Mouse (Mus musculus) kidney, embryonic 15.5 days (tissue): Measurements from ENCODE around the gene Grwd1. TPM values are rescaled to one million over a fixed set of nuclear protein-coding genes. Genes with fewer than 3 reads are reported as not detected.

Source experiments
- ATAC-seq: fragments of 200-750 bp; cut with Nextera tagmentation; replicated peaks from 2 replicates; pipeline ENCODE4 v1.8.0; 2017; ENCODE audit warnings: moderate TSS enrichment; ENCODE audit not compliant: low FRiP score
- H3K27ac ChIP-seq: fragments of 300-500 bp; sonication (generic); 2 replicates; pipeline ENCODE4 v1.5.1; 2015; ENCODE audit warnings: mild to moderate bottlenecking, inconsistent platforms
- H3K27me3 ChIP-seq: fragments of 300-500 bp; sonication (generic); 2 replicates; pipeline ENCODE4 v1.6.1; 2015; ENCODE audit warnings: inconsistent platforms
- H3K36me3 ChIP-seq: fragments of 300-500 bp; sonication (generic); 2 replicates; pipeline ENCODE4 v1.6.1; 2015; ENCODE audit warnings: inconsistent platforms
- H3K4me1 ChIP-seq: fragments of 300-500 bp; sonication (generic); 2 replicates; pipeline ENCODE4 v1.6.1; 2015; ENCODE audit warnings: inconsistent platforms
- H3K4me2 ChIP-seq: fragments of 300-500 bp; sonication (generic); 2 replicates; pipeline ENCODE4 v1.6.1; 2015; ENCODE audit warnings: moderate library complexity, mild to moderate bottlenecking, inconsistent platforms
- H3K4me3 ChIP-seq: fragments of 300-500 bp; sonication (generic); replicated peaks from 2 replicates; pipeline ENCODE4 v1.5.1; 2015; ENCODE audit warnings: mild to moderate bottlenecking, inconsistent platforms
- H3K9ac ChIP-seq: fragments of 300-500 bp; sonication (generic); 2 replicates; pipeline ENCODE4 v1.6.1; 2015; ENCODE audit warnings: mild to moderate bottlenecking, inconsistent platforms
- H3K9me3 ChIP-seq: fragments of 300-500 bp; sonication (generic); replicated peaks from 2 replicates; pipeline ENCODE4 v1.6.1; 2016; ENCODE audit warnings: inconsistent platforms
- WGBS: fragments of 180-500 bp; shearing (Covaris S2); methylation state at CpG from one replicate; pipeline ENCODE4 v1.1.7; 2015; ENCODE audit warnings: mixed read lengths; 5-methylcytosine and 5-hydroxymethylcytosine counted together
- polyA plus RNA-seq: library from polyadenylated mRNA; unstranded; fragments of >200 nt; fragmentation: Nextera tagmentation; extraction: Ambion mirVana; gene quantifications from 2 replicates; pipeline ENCODE4 v1.2.1, GENCODE M21; 2015

The Grwd1 gene
- polyA plus RNA-seq, 1 experiment from 2014 or later = 82.5 TPM

DNA sequence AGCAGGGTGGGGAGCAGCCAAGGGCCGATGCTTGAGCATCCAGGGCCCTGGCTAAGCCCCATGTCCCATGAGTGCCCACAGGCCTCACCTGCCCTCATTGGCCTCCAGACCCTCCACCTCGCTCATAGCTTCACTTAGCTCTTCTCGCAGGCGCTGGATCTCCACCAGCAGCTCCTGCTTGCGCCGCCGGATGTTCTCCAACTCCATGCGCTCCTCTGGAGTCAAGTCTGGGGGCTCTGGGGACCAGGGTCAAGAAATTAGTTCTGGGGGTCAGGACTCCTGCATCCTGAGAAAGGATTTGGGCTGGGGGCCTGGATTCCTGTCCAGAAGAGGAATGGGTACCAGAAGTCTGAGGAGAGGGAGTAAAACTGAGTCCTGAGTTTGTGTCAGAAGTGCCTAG is 17.8 kb downstream of the Grwd1 start:
- H3K9ac ChIP-seq = peak overlapping the region; percentile 98
- peaks cover 52% of the 10 kb centered on the region for H3K36me3 ChIP-seq
- peak overlapping the region; percentile 100 for H3K27ac ChIP-seq
- 79% methylated on average over 8 of the region's 8 CpGs for WGBS
- peaks cover 26% of the 10 kb centered on the region for H3K4me1 ChIP-seq
- no peaks in the 10 kb centered on the region for H3K27me3 ChIP-seq
- no peak for ATAC-seq
- H3K9me3 ChIP-seq = no peaks in the 10 kb centered on the region
- peak overlapping the region; percentile 76 for H3K4me2 ChIP-seq
- H3K4me3 ChIP-seq = peak overlapping the region; percentile 86

DNA sequence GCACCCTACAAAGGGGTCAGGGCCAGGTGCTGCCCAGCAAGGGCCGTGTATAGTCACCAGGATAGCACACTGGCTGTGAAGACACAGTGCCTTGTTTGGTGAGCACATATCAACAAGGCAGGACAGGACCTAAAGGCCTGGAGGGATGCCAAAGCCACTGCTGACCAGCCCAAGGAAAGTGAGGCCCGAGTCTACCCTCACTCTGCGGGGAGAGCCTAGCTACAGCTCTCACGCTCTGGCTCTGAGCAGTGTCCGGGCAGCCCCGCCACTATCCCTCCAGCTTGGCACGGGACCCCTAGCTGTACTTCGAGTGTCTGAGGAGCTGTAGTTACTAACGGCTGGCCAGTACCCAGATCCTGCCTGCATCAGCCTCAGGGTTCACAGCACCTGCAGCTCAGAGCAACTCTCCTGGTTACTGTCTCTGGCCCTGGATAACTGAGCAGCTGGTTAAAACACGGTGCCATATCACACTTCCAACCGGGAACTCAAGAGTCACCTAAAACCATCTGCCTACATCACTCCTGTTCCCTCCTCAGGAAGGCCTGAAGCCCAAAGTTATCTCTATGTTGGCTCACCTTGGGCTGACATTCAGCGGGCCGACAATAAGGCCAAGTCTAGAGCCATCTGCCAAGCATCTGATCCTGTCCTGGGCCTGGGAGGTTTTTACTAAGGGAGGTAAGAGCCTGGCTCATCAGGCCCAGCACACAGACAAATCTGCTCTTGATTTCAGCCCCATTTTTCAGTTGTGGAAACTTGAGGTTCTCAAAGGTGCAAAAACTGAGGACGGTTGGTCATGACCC is 21.3 kb downstream of the Grwd1 start:
- no peak overlapping the region for H3K4me3 ChIP-seq
- 85% methylated on average over 14 of the region's 14 CpGs for WGBS
- no peak overlapping the region for H3K4me2 ChIP-seq
- H3K9me3 ChIP-seq = no peaks in the 10 kb centered on the region
- H3K27ac ChIP-seq = no peak overlapping the region
- peaks cover 16% of the 10 kb centered on the region for H3K4me1 ChIP-seq
- ATAC-seq = no peak
- peaks cover 74% of the 10 kb centered on the region for H3K36me3 ChIP-seq
- no peaks in the 10 kb centered on the region for H3K27me3 ChIP-seq
- H3K9ac ChIP-seq = no peak overlapping the region

DNA sequence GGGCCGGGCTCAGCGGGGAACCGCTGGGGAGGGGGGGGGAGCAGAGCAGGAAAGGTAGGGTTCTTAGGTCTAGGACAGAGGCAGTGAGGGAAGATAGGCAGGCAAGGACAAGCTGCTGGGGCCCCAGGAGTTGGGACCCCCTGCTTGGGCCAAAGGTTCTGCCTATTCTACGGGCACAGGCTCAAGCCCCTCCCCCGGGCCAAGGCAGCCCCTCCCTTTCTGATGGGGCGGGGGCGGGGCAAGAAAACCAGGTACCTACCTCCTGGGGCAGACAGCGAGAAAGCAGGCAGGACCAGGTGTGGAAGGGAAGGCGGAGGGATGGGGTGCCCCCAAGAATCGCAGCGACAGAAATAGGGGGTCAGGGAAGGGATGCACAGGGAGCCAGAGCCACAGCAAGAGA is 22.3 kb downstream of the Grwd1 start:
- Histone ChIP-seq H3K9me3 (no peaks in the 10 kb centered on the region), H3K27ac (no peak overlapping the region), H3K4me1 (peaks cover 16% of the 10 kb centered on the region), H3K27me3 (no peaks in the 10 kb centered on the region), H3K4me2 (no peak overlapping the region), H3K4me3 (no peak overlapping the region), H3K36me3 (peaks cover 74% of the 10 kb centered on the region), H3K9ac (no peak overlapping the region)
- no peak for ATAC-seq
- 44% methylated on average over 11 of the region's 11 CpGs for WGBS

DNA sequence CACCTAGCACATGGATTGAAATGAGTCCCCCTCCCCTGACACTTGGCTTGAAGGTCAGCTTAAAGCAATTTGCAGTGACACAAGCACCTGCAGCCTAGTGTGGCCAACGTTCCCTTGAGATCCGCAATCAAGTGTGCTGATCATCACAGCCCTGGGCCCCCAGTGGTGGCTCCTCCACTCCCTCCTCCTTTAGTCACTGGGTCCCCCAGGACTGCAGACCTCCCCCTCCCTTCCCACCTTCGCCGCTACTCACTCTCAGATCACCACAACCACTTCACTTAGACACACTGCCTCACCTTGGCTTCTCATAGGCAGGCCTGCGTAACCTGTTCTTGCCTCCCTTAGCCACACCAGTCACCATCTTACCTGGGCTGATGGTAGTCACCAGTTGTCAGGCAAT is 24.8 kb downstream of the Grwd1 start:
- no peak overlapping the region for H3K4me2 ChIP-seq
- ATAC-seq = no peak
- H3K4me3 ChIP-seq = no peak overlapping the region
- no peaks in the 10 kb centered on the region for H3K9me3 ChIP-seq
- H3K27ac ChIP-seq = no peak overlapping the region
- no peak overlapping the region for H3K9ac ChIP-seq
- WGBS = 66% methylated on average over 5 of the region's 5 CpGs
- H3K4me1 ChIP-seq = peaks cover 4% of the 10 kb centered on the region
- H3K36me3 ChIP-seq = peaks cover 52% of the 10 kb centered on the region
- H3K27me3 ChIP-seq = no peaks in the 10 kb centered on the region

DNA sequence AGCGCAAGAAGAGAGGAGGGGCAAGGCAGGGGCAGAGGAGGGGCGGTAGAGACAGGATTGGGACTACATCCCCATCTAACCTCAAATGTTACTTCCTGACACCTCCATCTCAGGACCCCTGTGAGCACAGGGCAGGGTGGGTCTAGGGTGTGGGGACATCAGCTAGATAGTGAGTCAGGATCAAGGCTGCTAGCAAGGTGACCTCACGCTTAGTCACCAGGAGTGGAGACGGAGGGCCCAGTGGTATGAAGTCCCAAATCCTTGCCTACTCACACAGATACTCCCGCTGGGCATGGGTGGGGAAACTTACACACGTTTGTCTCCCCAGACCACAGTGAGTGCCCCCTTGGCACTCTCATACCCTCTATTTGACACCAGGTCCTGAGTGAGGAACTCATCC is 28.2 kb downstream of the Grwd1 start:
- H3K4me2 ChIP-seq = no peak overlapping the region
- H3K4me1 ChIP-seq = peaks cover 29% of the 10 kb centered on the region

DNA sequence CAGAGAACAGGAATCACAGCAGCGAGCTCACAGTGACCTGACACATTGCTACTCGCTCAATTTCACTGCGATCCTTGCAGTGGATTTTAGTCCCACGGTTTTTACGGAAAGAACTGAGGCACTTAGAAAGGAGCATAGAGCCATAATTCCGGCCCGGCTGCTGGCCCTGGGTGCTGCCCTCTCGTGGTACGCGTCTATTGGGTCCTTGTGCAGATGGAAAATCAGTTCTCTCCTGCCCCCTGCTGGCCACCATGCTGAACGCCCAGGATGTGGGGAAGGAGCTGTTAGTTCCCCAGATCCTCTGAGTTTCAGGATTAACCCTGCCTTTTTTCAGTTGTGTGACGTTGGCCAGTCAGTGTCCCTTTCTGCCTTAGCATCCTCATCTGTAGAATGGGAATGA is 29.4 kb downstream of the Grwd1 start:
- Histone ChIP-seq H3K27ac (no peak overlapping the region), H3K4me3 (peak overlapping the region; percentile 31), H3K36me3 (peaks cover 6% of the 10 kb centered on the region), H3K27me3 (peaks cover 32% of the 10 kb centered on the region), H3K4me2 (peak overlapping the region; percentile 58), H3K9me3 (no peaks in the 10 kb centered on the region), H3K9ac (no peak overlapping the region), H3K4me1 (peaks cover 34% of the 10 kb centered on the region)
- no peak for ATAC-seq
- 3% methylated on average over 12 of the region's 12 CpGs for WGBS

More for the DNA sequence above, 28.2 kb downstream of the Grwd1 start:
- no peak overlapping the region for H3K9ac ChIP-seq
- peaks cover 18% of the 10 kb centered on the region for H3K36me3 ChIP-seq
- H3K27ac ChIP-seq = no peak overlapping the region
- H3K27me3 ChIP-seq = peaks cover 24% of the 10 kb centered on the region
- no peak overlapping the region for H3K4me3 ChIP-seq
- ATAC-seq = no peak
- 88% methylated on average over 6 of the region's 6 CpGs for WGBS
- H3K9me3 ChIP-seq = no peaks in the 10 kb centered on the region

DNA sequence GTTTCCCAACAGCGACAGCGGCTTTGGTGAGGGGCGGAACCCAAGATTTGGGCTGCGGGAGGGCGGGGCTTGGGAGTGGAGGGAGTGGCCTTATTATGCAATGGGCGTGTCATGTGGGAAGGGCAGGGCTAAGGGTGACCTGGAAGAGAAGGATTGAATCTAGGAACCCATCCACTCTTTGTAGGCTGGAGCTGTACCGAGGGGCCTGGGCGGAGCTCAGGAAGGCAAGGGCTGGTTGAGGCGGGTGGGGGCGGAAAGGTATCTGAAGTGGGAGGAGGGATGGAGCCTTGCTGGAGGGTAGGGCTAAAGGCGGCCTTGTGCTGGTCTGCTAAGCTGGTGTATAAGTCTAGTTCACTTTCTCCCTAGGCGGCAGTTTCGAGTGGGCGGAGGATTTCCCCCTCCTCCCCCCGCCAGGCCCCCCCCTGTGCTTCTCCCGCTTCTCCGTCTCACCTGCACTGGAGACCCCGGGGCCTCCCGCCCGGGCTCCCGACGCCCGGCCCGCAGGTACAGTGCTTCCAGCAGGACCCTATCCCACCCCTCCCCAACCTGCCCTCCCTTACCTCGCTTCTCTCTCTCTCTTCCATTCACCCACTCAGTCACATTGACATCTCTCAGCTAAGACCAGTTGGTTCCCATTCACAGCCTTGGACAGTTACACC is 30.1 kb downstream of the Grwd1 start:
- Histone ChIP-seq H3K4me2 (peak overlapping the region; percentile 58), H3K27ac (no peak overlapping the region), H3K9me3 (no peaks in the 10 kb centered on the region), H3K4me1 (peaks cover 34% of the 10 kb centered on the region), H3K4me3 (peak overlapping the region; percentile 31), H3K27me3 (peaks cover 32% of the 10 kb centered on the region), H3K9ac (no peak overlapping the region), H3K36me3 (no peaks in the 10 kb centered on the region)
- 10% methylated on average over 23 of the region's 25 CpGs for WGBS
- ATAC-seq = peak; percentile 63

DNA sequence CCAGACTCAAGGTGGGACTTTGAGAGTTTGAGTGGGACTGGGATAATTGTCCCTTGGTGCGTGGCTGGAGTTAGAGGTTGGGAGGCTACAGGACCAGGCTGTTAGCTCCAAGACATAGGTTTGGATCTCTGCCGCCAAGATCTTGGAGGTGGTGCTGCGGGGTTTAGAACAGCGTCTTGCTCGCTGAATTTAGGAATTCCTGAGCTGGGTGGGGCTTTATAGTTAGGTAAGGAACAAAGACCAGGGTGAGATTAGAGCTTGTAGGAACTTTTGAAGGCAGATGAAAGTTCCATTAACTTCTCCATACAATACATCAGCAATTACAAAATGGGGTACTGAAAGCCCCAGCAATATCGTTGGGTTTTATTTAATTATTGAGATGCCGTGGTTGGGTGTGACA is 30.7 kb downstream of the Grwd1 start:
- H3K9ac ChIP-seq = no peak overlapping the region
- H3K27ac ChIP-seq = no peak overlapping the region
- 33% methylated on average over 7 of the region's 7 CpGs for WGBS
- peak overlapping the region; percentile 31 for H3K4me3 ChIP-seq
- H3K36me3 ChIP-seq = peaks cover 5% of the 10 kb centered on the region
- H3K4me1 ChIP-seq = peaks cover 34% of the 10 kb centered on the region
- peak overlapping the region; percentile 58 for H3K4me2 ChIP-seq
- no peak for ATAC-seq
- no peaks in the 10 kb centered on the region for H3K9me3 ChIP-seq
- peaks cover 32% of the 10 kb centered on the region for H3K27me3 ChIP-seq

DNA sequence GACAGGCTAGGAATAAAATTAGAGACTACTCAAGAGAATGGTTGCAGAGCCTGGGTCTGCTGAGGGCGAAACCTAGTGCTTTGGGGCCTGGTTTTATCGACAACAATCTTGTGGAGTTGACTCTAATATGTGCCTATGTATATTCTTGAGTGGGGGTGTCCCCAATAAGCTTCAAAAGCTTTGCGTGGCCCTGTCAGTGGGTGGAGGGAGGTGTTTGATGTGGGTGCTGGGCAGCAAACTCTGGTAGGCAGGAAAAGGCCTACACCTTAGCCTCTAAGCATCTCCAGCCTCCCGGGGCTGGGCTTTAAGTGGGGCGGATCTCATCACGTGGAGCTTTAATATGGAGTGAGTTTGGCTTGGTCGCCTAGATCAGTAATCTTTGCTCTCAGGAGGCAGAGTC is 31.8 kb downstream of the Grwd1 start:
- no peak overlapping the region for H3K9ac ChIP-seq
- WGBS = 59% methylated on average over 7 of the region's 7 CpGs
- ATAC-seq = no peak
- peaks cover 12% of the 10 kb centered on the region for H3K36me3 ChIP-seq
- H3K4me1 ChIP-seq = peaks cover 34% of the 10 kb centered on the region
- H3K27ac ChIP-seq = no peak overlapping the region
- peak overlapping the region; percentile 93 for H3K4me2 ChIP-seq
- peak overlapping the region; percentile 52 for H3K4me3 ChIP-seq
- H3K27me3 ChIP-seq = peaks cover 32% of the 10 kb centered on the region
- no peaks in the 10 kb centered on the region for H3K9me3 ChIP-seq

DNA sequence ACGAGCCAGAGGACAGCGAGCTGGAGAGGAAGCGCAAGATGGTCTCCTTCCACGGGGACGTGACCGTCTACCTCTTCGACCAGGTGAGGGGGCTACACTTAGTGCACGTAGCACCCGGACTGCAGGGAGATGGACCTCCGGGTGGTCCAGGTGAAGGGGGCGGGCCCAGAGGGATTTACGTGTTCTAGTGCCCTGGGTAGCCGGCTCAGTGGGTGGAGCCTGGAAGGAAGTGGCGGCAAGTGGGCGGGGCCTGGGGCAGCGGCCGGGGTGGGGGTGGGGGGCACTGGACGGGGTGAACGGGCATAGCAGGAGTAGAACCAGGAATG is 32.3 kb downstream of the Grwd1 start:
- Histone ChIP-seq H3K9me3 (no peaks in the 10 kb centered on the region), H3K4me2 (peak overlapping the region; percentile 93), H3K27me3 (peaks cover 32% of the 10 kb centered on the region), H3K27ac (no peak overlapping the region), H3K9ac (peak overlapping the region; percentile 47), H3K36me3 (peaks cover 16% of the 10 kb centered on the region), H3K4me3 (peak overlapping the region; percentile 52), H3K4me1 (peaks cover 34% of the 10 kb centered on the region)
- no peak for ATAC-seq
- WGBS = 2% methylated on average over 19 of the region's 19 CpGs

DNA sequence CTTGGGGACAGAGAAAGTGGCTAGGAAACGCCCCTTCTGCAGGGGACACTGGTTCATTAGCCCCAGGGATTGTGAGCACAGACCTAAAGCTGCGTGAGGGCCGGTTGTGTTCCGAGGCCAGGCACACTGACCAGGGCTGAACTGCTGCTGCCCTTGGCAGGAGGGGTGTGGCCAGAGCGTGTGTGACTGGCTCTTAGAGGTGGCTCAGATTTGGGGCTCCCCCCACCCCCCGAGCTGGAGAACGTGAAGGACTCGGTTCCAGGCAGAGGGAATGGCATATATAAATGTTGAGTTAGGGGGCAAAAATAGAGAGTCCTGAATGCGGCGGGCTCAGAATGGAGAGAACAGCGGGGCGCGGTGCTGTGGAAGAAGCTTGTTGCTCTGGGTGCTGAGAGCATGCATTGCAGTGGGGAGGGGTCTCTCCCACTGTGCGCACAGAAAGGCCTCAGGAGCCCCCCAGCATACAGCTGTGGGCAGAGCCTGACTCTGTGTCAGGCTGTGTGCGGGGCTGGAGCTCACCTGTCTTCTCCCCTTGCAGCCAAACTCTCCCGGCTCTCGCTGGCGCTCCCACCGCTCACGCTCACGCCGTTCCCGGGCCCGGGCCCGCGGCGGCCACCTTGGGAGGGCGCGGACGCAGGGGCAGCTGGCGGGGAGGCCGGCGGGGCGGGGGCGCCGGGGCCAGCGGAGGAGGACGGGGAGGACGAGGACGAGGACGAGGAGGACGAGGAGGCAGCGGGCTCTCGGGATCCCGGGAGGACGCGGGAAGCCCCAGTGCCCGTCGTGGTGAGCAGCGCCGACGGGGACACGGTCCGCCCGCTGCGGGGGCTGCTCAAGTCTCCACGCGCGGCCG is 32.9 kb downstream of the Grwd1 start:
- 1% methylated on average over 60 of the region's 60 CpGs for WGBS

DNA sequence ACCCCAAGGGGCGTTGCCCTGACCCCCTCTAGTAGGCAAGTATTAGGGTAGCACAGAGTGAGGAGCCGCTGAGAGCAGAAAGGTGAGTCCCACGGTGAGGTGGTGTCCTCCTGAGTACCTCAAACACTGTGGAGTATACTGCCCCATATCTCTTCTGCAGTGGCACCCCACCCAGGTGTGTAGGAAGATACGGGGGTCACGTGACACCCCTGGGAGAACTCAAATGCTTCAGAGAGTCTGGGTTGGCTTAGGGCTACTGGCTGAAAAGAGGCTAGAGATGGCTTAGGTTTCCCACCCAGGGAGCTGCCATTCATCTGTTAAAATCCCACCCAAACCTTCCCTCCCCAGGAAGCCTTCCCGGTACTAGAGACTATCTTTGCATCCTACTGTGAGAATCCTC is 33.8 kb downstream of the Grwd1 start:
- no peak overlapping the region for H3K9ac ChIP-seq
- H3K4me1 ChIP-seq = peaks cover 34% of the 10 kb centered on the region
- WGBS = 59% methylated on average over 6 of the region's 6 CpGs
- H3K27ac ChIP-seq = no peak overlapping the region
- H3K4me3 ChIP-seq = no peak overlapping the region
- H3K9me3 ChIP-seq = no peaks in the 10 kb centered on the region
- H3K27me3 ChIP-seq = peaks cover 32% of the 10 kb centered on the region
- no peak overlapping the region; the same call in 1 of the 2 replicates for H3K4me2 ChIP-seq
- peaks cover 26% of the 10 kb centered on the region for H3K36me3 ChIP-seq
- no peak for ATAC-seq

More for the DNA sequence above, 32.9 kb downstream of the Grwd1 start:
- Histone ChIP-seq H3K4me2 (peak overlapping the region; percentile 93), H3K4me3 (peak overlapping the region; percentile 52), H3K4me1 (peaks cover 34% of the 10 kb centered on the region), H3K27ac (no peak overlapping the region), H3K9ac (peak overlapping the region; percentile 47), H3K36me3 (peaks cover 20% of the 10 kb centered on the region), H3K9me3 (no peaks in the 10 kb centered on the region), H3K27me3 (peaks cover 32% of the 10 kb centered on the region)
- ATAC-seq = no peak
